Mouse (Mus musculus): ENCODE results near the gene Timp2.

DNA sequence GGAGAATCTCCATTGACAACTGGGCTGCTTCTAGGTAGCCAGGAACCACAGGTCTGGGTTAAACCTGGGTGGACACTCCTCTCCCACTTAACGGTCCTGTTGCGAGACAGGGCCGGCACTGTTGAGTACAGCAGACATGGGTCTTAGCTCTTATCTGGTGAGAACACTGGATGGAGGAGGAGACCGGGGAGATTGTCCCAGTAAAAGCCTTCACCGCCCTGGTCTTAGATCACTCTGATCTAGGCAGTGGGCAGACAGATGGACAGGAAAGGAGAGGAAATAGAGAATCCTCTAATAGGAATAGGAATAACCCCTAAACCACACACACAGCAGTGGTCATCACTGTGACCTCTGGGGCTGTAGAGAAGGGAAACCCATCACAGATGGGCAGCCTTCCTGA lies 31.6 kb downstream of the Timp2 start:
- TF ChIP-seq POLR2A (IDR thresholded peaks at IDR 0.05; ENCODE audit: borderline replicate concordance, control insufficient read depth, low read depth, low read length) (no peak), CTCF (IDR thresholded peaks at IDR 0.05; ENCODE audit: control insufficient read depth, insufficient read depth, low read length) (no peak)
